Mouse (Mus musculus) right cerebral cortex, adult 2 months (tissue): Measurements from ENCODE around the gene Ifngr1.

Source experiments
- DNase-seq, 2 experiments: peaks; one replicate each; pipeline ENCODE4 v3.0.0; 2021 to 2022; ENCODE audit warnings: low spot score in 2 of 2

Ifngr1 gene

GRCm38 (mm10) chr10:19639630-19640029 is 47.9 kb downstream of the Ifngr1 start:
- DNase-seq, result no peak

GRCm38 (mm10) chr10:19645119-19645518 is 53.4 kb downstream of the Ifngr1 start:
- peak; percentile 9 to 14 for DNase-seq

- DNase-seq, result no peak
Observed at GRCm38 (mm10) chr10:19657426-19657825, 65.7 kb downstream of the Ifngr1 start.
